Mouse (Mus musculus): Measurements from ENCODE around the gene Snta1.

DNA sequence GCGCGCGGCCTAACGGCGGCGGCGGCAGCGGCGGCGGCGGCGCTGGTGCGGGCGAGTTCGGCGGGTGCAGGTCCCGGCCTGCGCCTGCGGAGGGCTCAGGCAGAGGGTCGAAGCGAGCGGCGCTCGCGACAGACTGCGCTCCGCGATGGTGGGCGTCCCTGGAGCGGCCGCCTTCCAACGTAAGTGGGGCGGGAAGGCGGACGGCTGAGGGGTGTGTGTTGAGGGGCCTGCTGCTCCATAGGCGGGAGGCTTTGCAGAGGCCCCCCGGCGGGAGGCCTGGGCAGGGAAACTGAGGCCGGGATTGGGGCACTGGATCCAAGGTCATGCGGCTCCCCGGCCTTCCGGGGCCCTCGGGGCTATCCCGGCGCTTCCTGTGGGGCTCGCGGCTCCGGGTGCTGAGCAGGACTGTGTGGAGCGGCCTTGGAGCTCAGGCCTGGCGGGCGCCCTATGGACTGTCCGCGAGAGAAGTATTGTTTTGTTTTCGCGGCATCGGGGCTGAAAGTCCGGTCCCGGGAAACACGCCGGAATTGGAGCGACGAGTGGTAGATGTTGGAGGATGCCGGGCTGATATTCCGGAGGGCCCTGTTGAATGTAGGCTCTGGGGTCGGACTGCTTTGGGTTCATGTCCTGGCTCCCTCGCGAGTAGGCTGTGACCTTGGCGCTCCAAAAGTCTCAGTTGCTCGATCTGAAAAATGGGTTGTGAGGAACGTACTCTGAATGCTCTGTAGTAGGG lies 28.7 kb upstream of the Snta1 start, which contains the start of gene Cbfa2t2:
- no peak for TF ChIP-seq CTCF (IDR thresholded peaks at IDR 0.05; ENCODE audit: low read depth)
- no peak for TF ChIP-seq EP300 (optimal IDR thresholded peaks at IDR 0.05)
